Mouse (Mus musculus) heart, postnatal 14 days (tissue): ENCODE measurements at regions not wholly inside any gene's neighbourhood (a gene's known extent, or its start where the extent isn't known, plus 50 kb on each side); places are given as distances from the start of the nearest gene placed in this dataset.
A peak's percentile ranks its signal among the peaks of the same experiment; 100 is the strongest.

Source experiments
- DNase-seq, 2 experiments: peaks; one replicate each; pipeline ENCODE4 v3.0.0; 2021 to 2022
- intact Hi-C: fragments of 180-260 bp; cut with DNase I; formaldehyde crosslinking; loops from one replicate; pipeline ENCODE4 v1.15.1; 2025

- no peak for DNase-seq
- intact Hi-C loops: no loop called here
Measured at GRCm38 (mm10) chr16:70091963-70092362, 221.8 kb upstream of the Gbe1 start.

- no peak for DNase-seq
- intact Hi-C loops: no loop called here
Measured at GRCm38 (mm10) chr16:70093224-70093623, 220.5 kb upstream of the Gbe1 start.

GRCm38 (mm10) chr16:70095221-70095620 lies 218.5 kb upstream of the Gbe1 start:
- no peak for DNase-seq
- intact Hi-C loops: no loop called here

- DNase-seq: peak; percentile 3 to 25
- intact Hi-C loops: no loop called here
Measured at GRCm38 (mm10) chr16:70103791-70104378, 209.9 kb upstream of the Gbe1 start.

- intact Hi-C loops: no loop called here
- no peak for DNase-seq
Measured at GRCm38 (mm10) chr16:70141466-70141865, 172.3 kb upstream of the Gbe1 start.

- intact Hi-C loops: no loop called here
- DNase-seq: no peak
Measured at GRCm38 (mm10) chr16:70147673-70148359, 165.9 kb upstream of the Gbe1 start.

- intact Hi-C loops: no loop called here
- no peak for DNase-seq
Measured at GRCm38 (mm10) chr16:70154587-70154986, 159.2 kb upstream of the Gbe1 start.

GRCm38 (mm10) chr16:70160539-70160938 lies 153.2 kb upstream of the Gbe1 start:
- no peak for DNase-seq
- intact Hi-C loops: no loop called here

- no peak for DNase-seq
- intact Hi-C loops: no loop called here
Measured at GRCm38 (mm10) chr16:70175140-70175539, 138.6 kb upstream of the Gbe1 start.

- no peak for DNase-seq
- intact Hi-C loops: no loop called here
Measured at GRCm38 (mm10) chr16:70178975-70179374, 134.8 kb upstream of the Gbe1 start.

- intact Hi-C loops: no loop called here
- no peak for DNase-seq
Measured at GRCm38 (mm10) chr16:70213861-70214597, 99.7 kb upstream of the Gbe1 start.

- intact Hi-C loops: no loop called here
- no peak for DNase-seq
Measured at GRCm38 (mm10) chr16:70214800-70215199, 98.9 kb upstream of the Gbe1 start.

GRCm38 (mm10) chr16:70227601-70228226 lies 86.0 kb upstream of the Gbe1 start:
- intact Hi-C loops: no loop called here
- DNase-seq: no peak

- no peak for DNase-seq
- intact Hi-C loops: no loop called here
Measured at GRCm38 (mm10) chr16:70232706-70233105, 81.0 kb upstream of the Gbe1 start.

- intact Hi-C loops: no loop called here
- no peak for DNase-seq
Measured at GRCm38 (mm10) chr16:70235189-70235588, 78.6 kb upstream of the Gbe1 start.

- intact Hi-C loops: no loop called here
- DNase-seq: no peak
Measured at GRCm38 (mm10) chr16:70239432-70239941, 74.3 kb upstream of the Gbe1 start.

- intact Hi-C loops: no loop called here
- no peak for DNase-seq
Measured at GRCm38 (mm10) chr16:70244205-70244756, 69.5 kb upstream of the Gbe1 start.

GRCm38 (mm10) chr16:70244963-70245362 lies 68.8 kb upstream of the Gbe1 start:
- DNase-seq: no peak

GRCm38 (mm10) chr16:70259364-70259763 lies 54.4 kb upstream of the Gbe1 start:
- intact Hi-C loops: no loop called here

More at GRCm38 (mm10) chr16:70244963-70245362, 68.8 kb upstream of the Gbe1 start:
- intact Hi-C loops: no loop called here

GRCm38 (mm10) chr16:70260151-70260550 lies 53.6 kb upstream of the Gbe1 start:
- intact Hi-C loops: no loop called here
- DNase-seq: no peak

More at GRCm38 (mm10) chr16:70259364-70259763, 54.4 kb upstream of the Gbe1 start:
- DNase-seq: no peak
